Mouse (Mus musculus) lung, postnatal 0 days (tissue): ENCODE results near the gene Crygn. TPM values are rescaled to one million over a fixed set of nuclear protein-coding genes. Genes with fewer than 3 reads are reported as not detected.
A peak's percentile ranks its signal among the peaks of the same experiment; 100 is the strongest.

Experiments
- ATAC-seq: fragments of 200-750 bp; cut with Nextera tagmentation; 2 replicates; pipeline ENCODE4 v1.8.0; 2017; ENCODE audit warnings: moderate library complexity
- DNase-seq: peaks from one replicate; pipeline ENCODE4 v3.0.0-alpha.2; 2016; ENCODE audit warnings: low spot score
- H3K27ac ChIP-seq: fragments of 300-500 bp; sonication (generic); 2 replicates; pipeline ENCODE4 v1.5.1; 2014; ENCODE audit warnings: antibody characterized with exemption, mild to moderate bottlenecking, low read length, mixed read lengths
- H3K27me3 ChIP-seq: fragments of 300-500 bp; sonication (generic); replicated peaks from 2 replicates; pipeline ENCODE4 v1.6.1; 2014; ENCODE audit warnings: low read length, mixed read lengths; ENCODE audit not compliant: insufficient read depth
- H3K36me3 ChIP-seq: fragments of 300-500 bp; sonication (generic); 2 replicates; pipeline ENCODE4 v1.6.1; 2014; ENCODE audit warnings: low read length, mixed read lengths; ENCODE audit not compliant: insufficient read depth
- H3K4me1 ChIP-seq: fragments of 300-500 bp; sonication (generic); 2 replicates; pipeline ENCODE4 v1.6.1; 2014; ENCODE audit warnings: antibody characterized with exemption, low read depth, low read length, mixed read lengths; ENCODE audit not compliant: insufficient read depth
- H3K4me2 ChIP-seq: fragments of 300-500 bp; sonication (generic); replicated peaks from 2 replicates; pipeline ENCODE4 v1.6.1; 2014; ENCODE audit warnings: low read depth, mild to moderate bottlenecking, low read length, moderate library complexity, mixed read lengths
- H3K4me3 ChIP-seq: fragments of 300-500 bp; sonication (generic); 2 replicates; pipeline ENCODE4 v1.5.1; 2014; ENCODE audit warnings: low read depth, low read length
- H3K9ac ChIP-seq: fragments of 300-500 bp; sonication (generic); replicated peaks from 2 replicates; pipeline ENCODE4 v1.6.1; 2014; ENCODE audit warnings: low read depth, mild to moderate bottlenecking
- H3K9me3 ChIP-seq: fragments of 300-500 bp; sonication (generic); 2 replicates; pipeline ENCODE4 v1.6.1; 2016; ENCODE audit warnings: low read length, mixed read lengths
- CTCF ChIP-seq: IDR thresholded peaks from 2 replicates; pipeline ENCODE4 v1.5.1; 2016; ENCODE audit warnings: antibody characterized with exemption, mild to moderate bottlenecking
- EP300 ChIP-seq: IDR thresholded peaks from 2 replicates; pipeline ENCODE4 v1.6.1; 2016; ENCODE audit warnings: antibody characterized with exemption, mild to moderate bottlenecking, control low read depth
- WGBS: fragments of 180-500 bp; shearing (Covaris S2); extraction: QIAGEN DNeasy Blood & Tissue Kit; methylation state at CpG from one replicate; pipeline ENCODE4 v1.1.7; 2014; 5-methylcytosine and 5-hydroxymethylcytosine counted together
- polyA plus RNA-seq: library from polyadenylated mRNA; unstranded; fragments of >200 nt; fragmentation: Nextera tagmentation; extraction: Ambion mirVana; gene quantifications from 2 replicates; pipeline ENCODE4 v1.2.1, GENCODE M21; 2015

Crygn gene
- polyA plus RNA-seq, 1 experiment from 2014 or later = 5.8 TPM

GRCm38 (mm10) chr5:24739141-24739753 lies 18.6 kb downstream of the Crygn start:
- TF ChIP-seq CTCF (no peak), EP300 (no peak)
- H3K27ac ChIP-seq = peak overlapping the region; percentile 79
- no peaks in the 10 kb centered on the region for H3K4me1 ChIP-seq
- H3K4me3 ChIP-seq = 0 out of 2 replicates have a peak overlapping the region, but pooled peaks have one; percentile 5
- WGBS = 36% methylated on average over 15 of the region's 15 CpGs
- H3K9me3 ChIP-seq = no peaks in the 10 kb centered on the region
- H3K27me3 ChIP-seq = no peaks in the 10 kb centered on the region
- DNase-seq (peak; percentile 83), ATAC-seq (peak; percentile 86)
- no peaks in the 10 kb centered on the region for H3K36me3 ChIP-seq
- H3K9ac ChIP-seq = no peak overlapping the region
- peak overlapping the region; percentile 30 for H3K4me2 ChIP-seq

- H3K36me3 ChIP-seq = no peaks in the 10 kb centered on the region
- no peaks in the 10 kb centered on the region for H3K27me3 ChIP-seq
- 71% methylated on average over 1 of the region's 1 CpGs for WGBS
- peak overlapping the region; percentile 79; the same call in 1 of the 2 replicates for H3K27ac ChIP-seq
- ATAC-seq = no peak
- no peak overlapping the region for H3K4me3 ChIP-seq
- no peak for DNase-seq
- no peak overlapping the region for H3K9ac ChIP-seq
- no peak for TF ChIP-seq EP300
- no peaks in the 10 kb centered on the region for H3K4me1 ChIP-seq
- no peaks in the 10 kb centered on the region for H3K9me3 ChIP-seq
- no peak overlapping the region for H3K4me2 ChIP-seq
These were observed 19.3 kb downstream of the Crygn start for GRCm38 (mm10) chr5:24738517-24738916.

DNA sequence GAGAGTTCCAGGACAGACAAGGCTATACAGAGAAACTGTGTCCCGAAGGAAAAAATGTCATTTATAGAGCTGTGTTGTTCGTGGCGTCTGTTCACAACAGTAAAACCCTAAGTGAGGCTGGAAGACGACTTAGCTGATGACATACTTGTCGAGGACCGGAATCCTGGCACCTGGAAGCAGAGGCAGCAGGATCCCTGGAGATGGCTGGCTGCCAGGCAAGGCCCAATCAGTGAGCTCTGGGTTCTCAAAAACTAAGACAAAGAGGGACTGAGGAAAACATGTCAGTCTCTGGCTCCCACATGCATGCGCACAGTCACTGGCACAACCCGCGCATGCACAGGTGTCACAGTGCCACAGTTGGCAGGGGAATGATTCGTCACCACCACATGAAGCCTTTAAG lies 20.2 kb downstream of the Crygn start:
- 86% methylated on average over 10 of the region's 10 CpGs for WGBS
- ATAC-seq (no peak), DNase-seq (no peak)
- Histone ChIP-seq H3K27me3 (no peaks in the 10 kb centered on the region), H3K9me3 (no peaks in the 10 kb centered on the region), H3K4me1 (no peaks in the 10 kb centered on the region), H3K9ac (no peak overlapping the region), H3K4me2 (no peak overlapping the region), H3K36me3 (no peaks in the 10 kb centered on the region), H3K4me3 (no peak overlapping the region), H3K27ac (no peak overlapping the region)
- no peak for TF ChIP-seq EP300
- no peak for TF ChIP-seq CTCF

GRCm38 (mm10) chr5:24733771-24734426 lies 23.9 kb downstream of the Crygn start:
- Histone ChIP-seq H3K4me3 (no peak overlapping the region), H3K9ac (no peak overlapping the region), H3K9me3 (no peaks in the 10 kb centered on the region), H3K36me3 (no peaks in the 10 kb centered on the region), H3K4me2 (no peak overlapping the region), H3K27ac (peak overlapping the region; percentile 26; the same call in 1 of the 2 replicates), H3K4me1 (no peaks in the 10 kb centered on the region; the same call in 1 of the 2 replicates), H3K27me3 (no peaks in the 10 kb centered on the region)
- DNase-seq (no peak), ATAC-seq (no peak)
- TF ChIP-seq EP300 (no peak), CTCF (no peak)
- 45% methylated on average over 7 of the region's 7 CpGs for WGBS

- Histone ChIP-seq H3K27me3 (no peaks in the 10 kb centered on the region), H3K4me1 (no peaks in the 10 kb centered on the region; the same call in 1 of the 2 replicates), H3K4me3 (no peak overlapping the region), H3K4me2 (no peak overlapping the region), H3K9me3 (no peaks in the 10 kb centered on the region), H3K27ac (peak overlapping the region; percentile 26; the same call in 1 of the 2 replicates), H3K36me3 (no peaks in the 10 kb centered on the region), H3K9ac (no peak overlapping the region)
- TF ChIP-seq CTCF (no peak), EP300 (peak; percentile 19; the same call in 1 of the 2 replicates)
- DNase-seq = peak; percentile 91
- peak; percentile 86 for ATAC-seq
- WGBS = 11% methylated on average over 7 of the region's 8 CpGs
These were observed 24.7 kb downstream of the Crygn start for GRCm38 (mm10) chr5:24733134-24733533.

GRCm38 (mm10) chr5:24730986-24731385 lies 26.8 kb downstream of the Crygn start:
- H3K4me1 ChIP-seq = no peaks in the 10 kb centered on the region; the same call in 1 of the 2 replicates
- ATAC-seq (peak; percentile 46), DNase-seq (peak; percentile 56)
- no peaks in the 10 kb centered on the region for H3K27me3 ChIP-seq
- peak overlapping the region; percentile 44; the same call in 1 of the 2 replicates for H3K9ac ChIP-seq
- H3K4me3 ChIP-seq = peak overlapping the region; percentile 50
- WGBS = 3% methylated on average over 15 of the region's 15 CpGs
- TF ChIP-seq CTCF (no peak), EP300 (no peak)
- H3K4me2 ChIP-seq = peak overlapping the region; percentile 95
- no peaks in the 10 kb centered on the region for H3K9me3 ChIP-seq
- H3K36me3 ChIP-seq = no peaks in the 10 kb centered on the region
- 0 out of 2 replicates have a peak overlapping the region, but pooled peaks have one; percentile 2 for H3K27ac ChIP-seq
